Mouse (Mus musculus): ENCODE measurements around the gene Sgpp2. TPM values are rescaled to one million over a fixed set of nuclear protein-coding genes. Genes with fewer than 3 reads are reported as not detected.

The Sgpp2 gene
- total RNA-seq, 2 experiments from 2014 or later, result not detected

GRCm38 (mm10) chr1:78443056-78443455, 132.9 kb downstream of the Sgpp2 start:
- ATAC-seq (ENCODE audit: poor library complexity, severe bottlenecking), result no peak

- ATAC-seq (ENCODE audit: poor library complexity, severe bottlenecking), result no peak
These were observed 136.1 kb downstream of the Sgpp2 start for GRCm38 (mm10) chr1:78446232-78446631.

GRCm38 (mm10) chr1:78446742-78447141, 136.6 kb downstream of the Sgpp2 start:
- no peak for ATAC-seq (ENCODE audit: poor library complexity, severe bottlenecking)

GRCm38 (mm10) chr1:78448091-78448490, 137.9 kb downstream of the Sgpp2 start:
- no peak for ATAC-seq (ENCODE audit: poor library complexity, severe bottlenecking)

- no peak for ATAC-seq (ENCODE audit: poor library complexity, severe bottlenecking)
These were observed 141.1 kb downstream of the Sgpp2 start for GRCm38 (mm10) chr1:78451070-78451854.

- no peak for ATAC-seq (ENCODE audit: poor library complexity, severe bottlenecking)
These were observed 142.4 kb downstream of the Sgpp2 start for GRCm38 (mm10) chr1:78452544-78452943.

- ATAC-seq (ENCODE audit: poor library complexity, severe bottlenecking), result no peak
These were observed 143.7 kb downstream of the Sgpp2 start for GRCm38 (mm10) chr1:78453886-78454285.

- no peak for ATAC-seq (ENCODE audit: poor library complexity, severe bottlenecking)
These were observed 144.5 kb downstream of the Sgpp2 start for GRCm38 (mm10) chr1:78454659-78455058.

Other genes with a start within 250 kb of the Sgpp2 start
- gene Pax3, start 113.2 kb upstream of the Sgpp2 start, total RNA-seq (2015), result not detected in 2 replicates
- not detected in 2 replicates for gene Pax3, start 113.2 kb upstream of the Sgpp2 start, total RNA-seq (2017)
- gene Farsb, start 178.6 kb downstream of the Sgpp2 start, total RNA-seq (2015), result 46.4 and 53.8 TPM in 2 replicates
- 27.6 and 29.6 TPM in 2 replicates for gene Farsb, start 178.6 kb downstream of the Sgpp2 start, total RNA-seq (2017)
- not detected in 2 replicates for gene Mogat1, start 200.6 kb downstream of the Sgpp2 start, total RNA-seq (2015)
- 0.69 TPM in 1 of 2 replicates, not detected in the other for gene Mogat1, start 200.6 kb downstream of the Sgpp2 start, total RNA-seq (2017)
- gene BC035947, start 201.8 kb downstream of the Sgpp2 start, total RNA-seq (2015), result not detected in 2 replicates
- not detected in 2 replicates for gene BC035947, start 201.8 kb downstream of the Sgpp2 start, total RNA-seq (2017)

Data from megakaryocyte, adult 5-6 weeks (primary cell).